Mouse (Mus musculus): ENCODE data around the gene Birc5.

- TF ChIP-seq CTCF (IDR thresholded peaks at IDR 0.05; ENCODE audit: control insufficient read depth, insufficient read depth, insufficient read length): no peak
- TF ChIP-seq MAX (IDR thresholded peaks at IDR 0.05): no peak
- no peak for TF ChIP-seq FOSL1 (IDR thresholded peaks at IDR 0.05; ENCODE audit: insufficient read depth, low read length, poor library complexity, severe bottlenecking)
- TF ChIP-seq USF1 (IDR thresholded peaks at IDR 0.05; ENCODE audit: low read depth): no peak
- TF ChIP-seq CEBPB (IDR thresholded peaks at IDR 0.05; ENCODE audit: low read depth): no peak
- no peak for TF ChIP-seq MYOG (IDR thresholded peaks at IDR 0.05; ENCODE audit: control insufficient read depth, extremely low read depth, insufficient read length)
- peak; percentile 45 for TF ChIP-seq MYOD1 (IDR thresholded peaks at IDR 0.05; ENCODE audit: control insufficient read depth, insufficient read length, low read depth)
These were observed at the start of gene Birc5 for GRCm38 (mm10) chr11:117848985-117849671.

Data from C2C12 (cell line).